Mouse (Mus musculus) forebrain, embryonic 16.5 days (tissue): ENCODE results near the gene Fgfr2. TPM values are rescaled to one million over a fixed set of nuclear protein-coding genes. Genes with fewer than 3 reads are reported as not detected.

ENCODE experiments used
- ATAC-seq: fragments of 200-750 bp; cut with Nextera tagmentation; 2 replicates; pipeline ENCODE4 v1.8.0; 2017; ENCODE audit warnings: mild to moderate bottlenecking, moderate library complexity
- H3K27ac ChIP-seq: fragments of 300-500 bp; sonication (generic); 2 replicates; pipeline ENCODE4 v1.5.1; 2014; ENCODE audit warnings: low read length, control low read depth
- H3K27me3 ChIP-seq: fragments of 300-500 bp; sonication (generic); replicated peaks from 2 replicates; pipeline ENCODE4 v1.6.1; 2014; ENCODE audit warnings: low read length; ENCODE audit not compliant: control insufficient read depth, insufficient read depth
- H3K36me3 ChIP-seq: fragments of 300-500 bp; sonication (generic); 2 replicates; pipeline ENCODE4 v1.6.1; 2014; ENCODE audit not compliant: control insufficient read depth, insufficient read depth
- H3K4me1 ChIP-seq: fragments of 300-500 bp; sonication (generic); replicated peaks from 2 replicates; pipeline ENCODE4 v1.6.1; 2014; ENCODE audit warnings: low read length; ENCODE audit not compliant: control insufficient read depth, insufficient read depth
- H3K4me2 ChIP-seq: fragments of 300-500 bp; sonication (generic); 2 replicates; pipeline ENCODE4 v1.6.1; 2014; ENCODE audit warnings: mild to moderate bottlenecking, low read length, control low read depth
- H3K4me3 ChIP-seq: fragments of 300-500 bp; sonication (generic); replicated peaks from 2 replicates; pipeline ENCODE4 v1.5.1; 2014; ENCODE audit warnings: mild to moderate bottlenecking, low read length, control low read depth
- H3K9ac ChIP-seq: fragments of 300-500 bp; sonication (generic); replicated peaks from 2 replicates; pipeline ENCODE4 v1.6.1; 2014; ENCODE audit warnings: low read depth, low read length, control low read depth
- H3K9me3 ChIP-seq: fragments of 300-500 bp; sonication (generic); 2 replicates; pipeline ENCODE4 v1.6.1; 2016; ENCODE audit warnings: low read length; ENCODE audit not compliant: control insufficient read depth
- WGBS: fragments of 180-500 bp; shearing (Covaris S2); extraction: QIAGEN DNeasy Blood & Tissue Kit; methylation state at CpG from one replicate; pipeline ENCODE4 v1.1.7; 2014; 5-methylcytosine and 5-hydroxymethylcytosine counted together
- polyA plus RNA-seq: library from polyadenylated mRNA; unstranded; fragments of >200 nt; fragmentation: Nextera tagmentation; extraction: Ambion mirVana; gene quantifications from 2 replicates; pipeline ENCODE4 v1.2.1, GENCODE M21; 2015

The Fgfr2 gene
- polyA plus RNA-seq, 1 experiment from 2014 or later = 39.2 TPM

- no peak overlapping the region for H3K4me3 ChIP-seq
- 82% methylated on average over 4 of the region's 4 CpGs for WGBS
- no peaks in the 10 kb centered on the region for H3K9me3 ChIP-seq
- H3K36me3 ChIP-seq = no peaks in the 10 kb centered on the region
- ATAC-seq = no peak
- 0 out of 2 replicates have a peak, but pooled peaks cover 2% of the 10 kb centered on the region for H3K4me1 ChIP-seq
- no peak overlapping the region for H3K27ac ChIP-seq
- no peak overlapping the region for H3K9ac ChIP-seq
- H3K27me3 ChIP-seq = no peaks in the 10 kb centered on the region
- no peak overlapping the region for H3K4me2 ChIP-seq
Observed at GRCm38 (mm10) chr7:132237191-132237590, 886.0 kb downstream of the Fgfr2 start.

GRCm38 (mm10) chr7:132236789-132237188 lies 886.4 kb downstream of the Fgfr2 start:
- Histone ChIP-seq H3K9me3 (no peaks in the 10 kb centered on the region), H3K27me3 (no peaks in the 10 kb centered on the region), H3K4me1 (0 out of 2 replicates have a peak, but pooled peaks cover 2% of the 10 kb centered on the region), H3K4me2 (no peak overlapping the region), H3K27ac (no peak overlapping the region), H3K4me3 (no peak overlapping the region), H3K36me3 (no peaks in the 10 kb centered on the region), H3K9ac (no peak overlapping the region)
- WGBS = 57% methylated on average over 8 of the region's 8 CpGs
- ATAC-seq = no peak

- no peaks in the 10 kb centered on the region for H3K27me3 ChIP-seq
- no peak overlapping the region for H3K9ac ChIP-seq
- no peaks in the 10 kb centered on the region for H3K36me3 ChIP-seq
- WGBS = 75% methylated on average over 3 of the region's 3 CpGs
- no peak overlapping the region for H3K4me2 ChIP-seq
- 0 out of 2 replicates have a peak, but pooled peaks cover 2% of the 10 kb centered on the region for H3K4me1 ChIP-seq
- ATAC-seq = no peak
- no peak overlapping the region for H3K4me3 ChIP-seq
- no peak overlapping the region for H3K27ac ChIP-seq
- H3K9me3 ChIP-seq = no peaks in the 10 kb centered on the region
Observed at GRCm38 (mm10) chr7:132234250-132234649, 888.9 kb downstream of the Fgfr2 start.

GRCm38 (mm10) chr7:132233732-132234131 lies 889.4 kb downstream of the Fgfr2 start:
- no peaks in the 10 kb centered on the region for H3K36me3 ChIP-seq
- whole genome bisulfite sequencing = 93% methylated on average over 4 of the region's 4 CpGs

GRCm38 (mm10) chr7:132232937-132233336 lies 890.2 kb downstream of the Fgfr2 start:
- Histone ChIP-seq H3K4me2 (no peak overlapping the region), H3K4me1 (0 out of 2 replicates have a peak, but pooled peaks cover 2% of the 10 kb centered on the region), H3K9ac (no peak overlapping the region), H3K36me3 (no peaks in the 10 kb centered on the region), H3K27ac (no peak overlapping the region), H3K4me3 (no peak overlapping the region), H3K9me3 (no peaks in the 10 kb centered on the region), H3K27me3 (no peaks in the 10 kb centered on the region)
- no peak for ATAC-seq
- 58% methylated on average over 2 of the region's 2 CpGs for WGBS

More at GRCm38 (mm10) chr7:132233732-132234131, 889.4 kb downstream of the Fgfr2 start:
- ATAC-seq = no peak
- H3K27me3 ChIP-seq = no peaks in the 10 kb centered on the region
- no peak overlapping the region for H3K4me3 ChIP-seq
- H3K9me3 ChIP-seq = no peaks in the 10 kb centered on the region
- H3K9ac ChIP-seq = no peak overlapping the region
- H3K4me1 ChIP-seq = 0 out of 2 replicates have a peak, but pooled peaks cover 2% of the 10 kb centered on the region
- H3K27ac ChIP-seq = no peak overlapping the region
- no peak overlapping the region for H3K4me2 ChIP-seq

- H3K4me1 ChIP-seq = 0 out of 2 replicates have a peak, but pooled peaks cover under 1% of the 10 kb centered on the region
- H3K36me3 ChIP-seq = no peaks in the 10 kb centered on the region
- no peaks in the 10 kb centered on the region for H3K9me3 ChIP-seq
- no peak for ATAC-seq
- H3K27ac ChIP-seq = no peak overlapping the region
- no peak overlapping the region for H3K4me3 ChIP-seq
- H3K9ac ChIP-seq = no peak overlapping the region
- no peak overlapping the region for H3K4me2 ChIP-seq
- no peaks in the 10 kb centered on the region for H3K27me3 ChIP-seq
- WGBS = 97% methylated on average over 3 of the region's 3 CpGs
Observed at GRCm38 (mm10) chr7:132231476-132231875, 891.7 kb downstream of the Fgfr2 start.

- no peaks in the 10 kb centered on the region for H3K9me3 ChIP-seq
- H3K36me3 ChIP-seq = no peaks in the 10 kb centered on the region
- H3K27ac ChIP-seq = no peak overlapping the region
- H3K9ac ChIP-seq = no peak overlapping the region
- no peak for ATAC-seq
- H3K4me2 ChIP-seq = no peak overlapping the region
- H3K27me3 ChIP-seq = no peaks in the 10 kb centered on the region
- WGBS = 79% methylated on average over 3 of the region's 3 CpGs
- no peaks in the 10 kb centered on the region for H3K4me1 ChIP-seq
- no peak overlapping the region for H3K4me3 ChIP-seq
Observed at GRCm38 (mm10) chr7:132230961-132231360, 892.2 kb downstream of the Fgfr2 start.

- peak; percentile 34; the same call in 1 of the 2 replicates for ATAC-seq
- no peaks in the 10 kb centered on the region for H3K36me3 ChIP-seq
- H3K4me1 ChIP-seq = peaks cover 12% of the 10 kb centered on the region
- H3K9ac ChIP-seq = no peak overlapping the region
- no peak overlapping the region for H3K4me3 ChIP-seq
- H3K27ac ChIP-seq = no peak overlapping the region
- no peaks in the 10 kb centered on the region for H3K9me3 ChIP-seq
- no peaks in the 10 kb centered on the region for H3K27me3 ChIP-seq
- no peak overlapping the region for H3K4me2 ChIP-seq
- 88% methylated on average over 8 of the region's 8 CpGs for whole genome bisulfite sequencing
Observed at GRCm38 (mm10) chr7:132227075-132227640, 896.0 kb downstream of the Fgfr2 start.

GRCm38 (mm10) chr7:132226379-132227074 lies 896.6 kb downstream of the Fgfr2 start:
- H3K4me1 ChIP-seq = peaks cover 12% of the 10 kb centered on the region
- no peak overlapping the region for H3K4me3 ChIP-seq
- H3K4me2 ChIP-seq = no peak overlapping the region
- peak; percentile 70 for ATAC-seq
- H3K27ac ChIP-seq = no peak overlapping the region
- no peaks in the 10 kb centered on the region for H3K27me3 ChIP-seq
- H3K9ac ChIP-seq = no peak overlapping the region
- WGBS = 63% methylated on average over 6 of the region's 6 CpGs
- H3K9me3 ChIP-seq = no peaks in the 10 kb centered on the region
- no peaks in the 10 kb centered on the region for H3K36me3 ChIP-seq
